Mouse (Mus musculus) embryonic stem cell, embryonic (primary cell): Measurements from ENCODE around the gene Tep1.

Experiments
- CTCF ChIA-PET, 4 experiments: fragments of 300-600 bp in 2 of 4; fragments of 350-600 bp in 2 of 4; sonication (Branson Sonifier 250); formaldehyde crosslinking; loops; one replicate each; lab custom pipeline; 2022; ENCODE audit warnings: inconsistent platforms in 2 of 4; lab: Charles Lee
- POLR2A ChIA-PET, 4 experiments: fragments of 300-600 bp in 2 of 4; fragments of 350-600 bp in 2 of 4; sonication (Branson Sonifier 250); formaldehyde crosslinking; loops; one replicate each; lab custom pipeline; 2022; ENCODE audit warnings: antibody characterized with exemption in 4 of 4, inconsistent platforms in 1 of 4; lab: Charles Lee

The Tep1 gene

GRCm38 (mm10) chr14:50891621-50892020 lies 21.3 kb upstream of the Tep1 start:
- ChIA-PET CTCF (interaction anchor here in 2 of 4 experiments (0.5 to 2.3 kb wide), 3 partner anchors 12 to 1494 kb away, joined by 3 to 9 read pairs (median 5); no protein-coding TSS in a partner anchor), POLR2A (interaction anchor here in 2 of 4 experiments (1.2 to 2.6 kb wide), 6 partner anchors 12 to 61 kb away, joined by 3 to 10 read pairs (median 6); partner anchors contain the start of genes Apex1 (in 1 of the 2), Osgep (in 1 of the 2), Pip4p1 (in 1 of the 2) and Pnp (in 1 of the 2))

DNA sequence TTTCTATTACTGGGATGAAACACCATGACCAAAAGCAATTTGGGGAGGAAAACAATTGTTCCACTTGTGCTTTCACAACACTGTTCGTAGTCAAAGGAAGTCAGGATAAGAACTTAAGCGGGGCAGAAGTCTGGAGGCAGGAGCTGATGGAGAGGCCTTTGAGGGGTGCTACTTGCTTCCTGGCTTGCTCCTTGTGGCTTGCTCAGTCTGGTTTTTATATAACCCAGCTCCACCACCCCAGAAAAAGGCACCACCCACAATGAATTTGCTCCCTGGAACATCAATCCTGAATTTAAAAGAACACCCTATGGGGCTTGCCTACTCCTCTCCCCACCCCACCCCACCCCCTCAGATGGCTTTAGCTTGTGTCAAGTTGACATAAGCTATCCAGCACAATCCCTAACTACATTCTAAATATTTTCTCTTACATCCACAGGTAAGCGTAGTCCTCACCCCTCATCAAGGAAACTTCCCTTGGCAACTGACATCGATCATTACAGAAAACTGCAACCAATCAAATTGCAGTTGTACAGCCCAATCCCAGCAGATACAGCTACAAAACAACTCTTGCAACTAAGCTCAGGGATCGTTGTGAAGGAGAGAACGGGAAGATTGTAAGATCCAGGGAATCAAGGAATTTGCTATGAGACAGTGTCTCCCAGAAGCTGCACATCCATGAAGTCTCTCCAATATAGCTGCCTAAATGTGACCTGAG lies 6.0 kb upstream of the Tep1 start:
- CTCF ChIA-PET, result no interaction called here
- POLR2A ChIA-PET, result interaction anchor here in 3 of 4 experiments (0.6 to 2.0 kb wide), 13 partner anchors 9 to 1703 kb away, joined by 3 to 8 read pairs (median 3); partner anchors contain the start of genes Ccnb1ip1 (in 1 of the 3) and Parp2 (in 1 of the 3)

DNA sequence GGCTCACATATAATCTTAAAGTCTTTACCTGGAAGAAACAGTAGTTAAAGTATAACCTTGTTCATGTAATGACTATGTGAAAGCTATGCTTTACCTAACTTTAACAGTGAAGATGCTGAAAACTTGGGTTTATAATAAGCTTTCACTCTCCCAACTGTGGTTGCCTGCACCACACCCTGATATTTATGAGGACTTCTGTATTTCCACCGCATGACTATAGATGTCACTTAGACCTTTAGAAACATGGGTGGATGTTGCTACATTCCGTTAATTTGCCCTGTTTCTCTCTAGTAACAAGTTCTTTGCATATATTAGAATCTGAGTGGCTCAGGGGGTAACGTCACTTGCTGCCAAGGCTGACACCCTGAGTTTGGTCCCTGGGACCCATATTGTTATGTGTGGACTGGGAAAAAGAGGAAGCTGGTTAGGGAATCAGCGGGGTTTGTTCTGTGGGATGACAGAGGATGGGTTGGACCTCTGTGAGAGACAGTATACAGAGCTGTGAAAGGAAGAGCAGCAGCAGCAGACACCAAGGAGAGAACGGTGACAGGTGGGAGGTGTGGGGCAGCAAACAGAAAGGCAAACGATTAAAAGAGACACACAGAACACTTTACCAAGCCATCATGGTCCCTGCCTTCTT lies 5.4 kb upstream of the Tep1 start:
- POLR2A ChIA-PET, result interaction anchor here in 2 of 4 experiments (0.6 to 2.0 kb wide), 9 partner anchors 9 to 72 kb away, joined by 3 to 8 read pairs (median 5); partner anchors contain the start of genes Ccnb1ip1 (in 1 of the 2) and Parp2 (in 1 of the 2)
- CTCF ChIA-PET, result no interaction called here

- POLR2A ChIA-PET, result interaction anchor here in 1 of 4 experiments (0.6 to 1.9 kb wide), 2 partner anchors 13 to 71 kb away, joined by 3 to 6 read pairs; no protein-coding TSS in a partner anchor
- CTCF ChIA-PET, result no interaction called here
Observed at GRCm38 (mm10) chr14:50875175-50875574, 4.8 kb upstream of the Tep1 start.

GRCm38 (mm10) chr14:50871284-50871683 lies 924 bp upstream of the Tep1 start:
- ChIA-PET CTCF (interaction anchor here in 1 of 4 experiments (1.2 kb wide), 1 partner anchor 71 kb away, joined by 3 read pairs; no protein-coding TSS in a partner anchor), POLR2A (interaction anchor here in 2 of 4 experiments (1.0 to 1.6 kb wide), 2 partner anchors 60 to 65 kb away, joined by 4 to 6 read pairs; partner anchors contain the start of genes Pip4p1 (in 1 of the 2) and Pnp (in 1 of the 2))

DNA sequence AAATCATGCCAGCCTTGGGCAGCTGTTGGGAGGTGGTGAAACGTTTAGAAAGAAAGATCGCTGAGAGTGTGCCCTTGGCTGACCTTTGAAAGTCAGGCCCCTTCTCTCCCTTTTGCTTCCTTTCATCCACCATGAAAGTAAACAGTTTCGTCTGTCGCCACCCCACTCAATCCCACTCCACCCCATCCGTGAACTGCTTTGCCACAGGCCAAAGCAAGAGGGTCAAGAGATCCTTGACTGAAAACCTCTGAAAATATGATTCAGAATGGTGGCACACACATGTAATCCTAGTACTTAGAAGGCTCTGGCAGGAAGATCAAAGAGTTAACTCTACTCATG lies 414 bp upstream of the Tep1 start:
- POLR2A ChIA-PET, result interaction anchor here in 2 of 4 experiments (0.8 to 1.6 kb wide), 6 partner anchors 11 to 64 kb away, joined by 3 to 7 read pairs (median 4); partner anchors contain the start of genes Pip4p1 (in 1 of the 2) and Pnp (in 1 of the 2)
- CTCF ChIA-PET, result interaction anchor here in 2 of 4 experiments (0.6 to 1.2 kb wide), 2 partner anchors 36 to 71 kb away, joined by 3 read pairs; no protein-coding TSS in a partner anchor

DNA sequence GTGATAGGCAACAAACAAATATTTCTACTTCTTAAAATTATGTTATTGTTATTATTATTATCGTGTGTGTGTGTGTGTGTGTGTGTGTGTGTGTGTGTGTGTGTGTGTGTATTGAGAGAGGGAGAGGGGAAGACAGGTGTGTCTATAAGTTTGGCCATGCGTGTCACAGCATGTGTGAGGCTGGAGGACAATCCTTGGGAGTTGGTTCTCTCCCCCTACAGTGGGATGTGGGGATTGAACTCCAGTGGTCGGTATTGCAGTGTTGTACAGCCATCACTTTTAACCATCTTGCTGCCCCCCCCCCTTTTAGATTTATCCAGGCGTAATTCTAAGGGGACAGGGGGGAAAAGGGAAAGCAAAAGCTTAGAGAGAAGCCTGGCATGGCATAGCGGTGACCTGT lies 1.7 kb downstream of the Tep1 start:
- CTCF ChIA-PET, result no interaction called here
- POLR2A ChIA-PET, result interaction anchor here in 1 of 4 experiments (0.7 to 1.6 kb wide), 2 partner anchors 13 to 57 kb away, joined by 3 to 4 read pairs; no protein-coding TSS in a partner anchor

- ChIA-PET POLR2A (interaction anchor here in 1 of 4 experiments (0.7 to 1.6 kb wide), 3 partner anchors 11 to 58 kb away, joined by 3 to 4 read pairs (median 3); no protein-coding TSS in a partner anchor), CTCF (no interaction called here)
Observed at GRCm38 (mm10) chr14:50868211-50868610, 2.1 kb downstream of the Tep1 start.

- CTCF ChIA-PET, result no interaction called here
- POLR2A ChIA-PET, result interaction anchor here in 1 of 4 experiments (1.6 kb wide), 1 partner anchor 59 kb away, joined by 4 read pairs; no protein-coding TSS in a partner anchor
Observed at GRCm38 (mm10) chr14:50866966-50867365, 3.4 kb downstream of the Tep1 start.

DNA sequence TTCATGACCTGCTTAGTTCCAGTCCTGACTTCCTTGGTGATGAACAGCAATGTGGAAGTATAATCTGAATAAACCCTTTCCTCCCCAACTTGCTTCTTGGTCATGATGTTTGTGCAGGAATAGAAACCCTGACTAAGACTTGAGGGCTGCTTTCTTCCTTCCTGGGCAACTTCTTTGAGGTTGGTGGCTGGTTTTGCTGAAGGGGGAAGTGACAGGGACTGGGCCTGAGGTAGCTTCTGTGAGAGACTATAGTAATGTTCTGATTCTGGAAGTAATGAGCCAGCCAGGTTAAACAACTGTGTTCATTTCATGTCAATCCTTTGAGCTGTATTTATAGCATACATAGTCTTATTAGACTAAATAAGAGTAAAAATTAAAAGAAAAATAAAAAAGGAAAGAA lies 5.4 kb downstream of the Tep1 start:
- CTCF ChIA-PET, result interaction anchor here in 2 of 4 experiments (0.5 to 0.9 kb wide), 2 partner anchors 31 to 142 kb away, joined by 3 to 5 read pairs; no protein-coding TSS in a partner anchor
- POLR2A ChIA-PET, result interaction anchor here in 1 of 4 experiments (0.8 to 1.4 kb wide), 4 partner anchors 12 to 48 kb away, joined by 3 to 5 read pairs (median 4); no protein-coding TSS in a partner anchor

- ChIA-PET CTCF (no interaction called here), POLR2A (interaction anchor here in 2 of 4 experiments (0.6 to 1.0 kb wide), 2 partner anchors 17 to 40 kb away, joined by 3 read pairs; no protein-coding TSS in a partner anchor)
Observed at GRCm38 (mm10) chr14:50862641-50863040, 7.7 kb downstream of the Tep1 start.

GRCm38 (mm10) chr14:50855788-50856187 lies 14.6 kb downstream of the Tep1 start:
- ChIA-PET POLR2A (interaction anchor here in 3 of 4 experiments (0.6 to 2.0 kb wide), 11 partner anchors 11 to 210 kb away, joined by 3 to 12 read pairs (median 3); partner anchors contain the start of genes Ccnb1ip1 (in 1 of the 3) and Parp2 (in 1 of the 3)), CTCF (interaction anchor here in 1 of 4 experiments (1.1 kb wide), 1 partner anchor 118 kb away, joined by 4 read pairs; no protein-coding TSS in a partner anchor)

- CTCF ChIA-PET, result interaction anchor here in 2 of 4 experiments (1.3 to 1.6 kb wide), 3 partner anchors 18 to 227 kb away, joined by 3 read pairs; no protein-coding TSS in a partner anchor
- POLR2A ChIA-PET, result interaction anchor here in 1 of 4 experiments (1.0 kb wide), 2 partner anchors 67 to 87 kb away, joined by 3 to 4 read pairs; no protein-coding TSS in a partner anchor
Observed at GRCm38 (mm10) chr14:50837236-50837635, 33.1 kb downstream of the Tep1 start.

DNA sequence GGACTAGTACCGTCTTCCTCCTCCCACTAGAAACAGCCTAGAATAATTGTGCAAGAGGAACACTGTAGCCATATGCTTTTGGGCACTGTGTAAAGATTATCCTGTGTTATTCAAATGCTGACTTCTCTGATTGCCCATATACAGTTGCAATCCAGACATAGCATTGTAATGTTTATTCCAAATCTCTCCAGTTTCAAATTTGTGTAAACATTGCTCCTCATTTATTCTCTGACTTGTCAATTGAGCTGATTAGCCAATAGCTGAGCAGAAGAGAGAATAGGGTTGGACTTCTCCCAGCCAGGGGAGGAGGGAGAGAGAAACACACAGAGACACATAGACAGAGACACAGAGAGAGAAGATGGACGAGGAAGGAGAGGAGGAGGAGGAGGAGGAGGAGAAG lies 35.9 kb downstream of the Tep1 start:
- POLR2A ChIA-PET, result interaction anchor here in 2 of 4 experiments (1.0 to 1.6 kb wide), 4 partner anchors 10 to 97 kb away, joined by 3 to 4 read pairs (median 3); partner anchors contain the start of genes Ccnb1ip1 (in 1 of the 2), Parp2 (in 1 of the 2), Pip4p1 (in 1 of the 2) and Pnp (in 1 of the 2)
- CTCF ChIA-PET, result interaction anchor here in 2 of 4 experiments (1.0 to 1.8 kb wide), 2 partner anchors 36 to 229 kb away, joined by 3 to 5 read pairs; partner anchors contain the start of gene Tep1 (in 1 of the 2)

GRCm38 (mm10) chr14:50833964-50834363 lies 36.4 kb downstream of the Tep1 start:
- CTCF ChIA-PET, result interaction anchor here in 1 of 4 experiments (1.0 kb wide), 1 partner anchor 36 kb away, joined by 3 read pairs; the partner anchor contains the start of gene Tep1
- POLR2A ChIA-PET, result interaction anchor here in 2 of 4 experiments (1.0 to 1.6 kb wide), 4 partner anchors 11 to 97 kb away, joined by 3 to 4 read pairs (median 3); partner anchors contain the start of genes Ccnb1ip1 (in 1 of the 2), Parp2 (in 1 of the 2), Pip4p1 (in 1 of the 2) and Pnp (in 1 of the 2)

DNA sequence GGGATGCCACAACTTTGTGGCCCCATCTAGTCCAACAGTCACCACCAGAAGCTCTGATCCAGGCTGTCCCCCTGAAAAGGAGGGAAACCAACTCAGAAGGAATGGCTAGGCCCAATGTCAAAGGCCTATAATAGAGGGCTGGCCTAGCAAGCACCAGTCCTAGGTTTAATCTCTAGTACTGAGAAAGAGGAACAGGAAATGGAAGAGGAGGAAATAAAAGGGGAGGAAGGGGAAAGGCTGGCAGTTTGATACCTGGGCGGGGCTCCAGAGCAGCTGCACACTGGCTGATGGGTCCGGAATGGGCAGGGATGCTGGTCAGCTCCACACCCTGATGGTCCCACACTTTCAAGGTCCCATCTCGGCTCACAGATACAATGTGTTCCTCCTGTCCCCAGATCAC lies 40.5 kb downstream of the Tep1 start:
- CTCF ChIA-PET, result interaction anchor here in 1 of 4 experiments (0.6 kb wide), 1 partner anchor 30 kb away, joined by 3 read pairs; no protein-coding TSS in a partner anchor
- POLR2A ChIA-PET, result interaction anchor here in 2 of 4 experiments (0.7 to 1.6 kb wide), 4 partner anchors 15 to 61 kb away, joined by 3 to 12 read pairs (median 4); partner anchors contain the start of genes Ccnb1ip1 (in 1 of the 2) and Parp2 (in 1 of the 2)

DNA sequence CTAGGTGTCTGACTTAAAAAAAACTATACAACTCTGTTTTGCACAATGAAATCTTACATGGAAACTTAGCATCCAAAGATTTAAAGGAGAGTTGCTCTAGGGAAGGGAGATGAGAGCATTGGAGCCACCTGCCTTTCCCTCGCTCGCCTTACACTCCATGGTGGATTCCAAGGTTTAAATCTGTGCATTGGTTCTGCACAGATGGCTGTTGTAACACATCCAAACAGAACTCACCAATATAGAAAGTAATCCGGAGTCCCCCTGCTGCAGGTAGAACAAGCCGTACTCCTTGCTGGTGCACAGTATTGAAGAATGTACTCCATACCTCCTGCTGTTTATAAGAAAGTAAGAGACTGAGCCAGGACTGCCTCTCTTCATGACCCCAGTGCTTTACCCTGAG lies 43.8 kb downstream of the Tep1 start:
- CTCF ChIA-PET, result no interaction called here
- POLR2A ChIA-PET, result no interaction called here
